Mouse (Mus musculus): ENCODE results near the gene Gabpb2.

Gabpb2 gene

DNA sequence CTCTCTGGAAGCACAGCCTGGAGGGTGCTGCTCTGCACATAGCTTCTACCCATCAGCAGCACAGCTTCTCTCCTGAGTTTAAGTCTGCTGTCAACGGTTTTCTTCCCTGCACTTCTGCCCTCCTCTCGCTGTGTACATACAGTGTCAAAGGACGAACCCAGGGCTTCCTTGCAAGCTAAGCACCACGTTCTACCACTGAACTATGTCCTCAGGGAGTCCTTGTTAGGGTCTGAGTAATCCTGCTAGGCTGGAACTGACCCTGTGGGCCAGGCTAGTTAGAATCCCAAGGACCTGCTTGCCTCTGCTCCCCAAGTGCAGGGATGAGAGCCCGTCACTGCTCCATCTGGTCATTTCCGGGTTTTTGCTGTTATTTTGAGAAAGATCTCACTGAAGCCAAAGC lies 30.8 kb downstream of the Gabpb2 start:
- no peak for DNase-seq

DNA sequence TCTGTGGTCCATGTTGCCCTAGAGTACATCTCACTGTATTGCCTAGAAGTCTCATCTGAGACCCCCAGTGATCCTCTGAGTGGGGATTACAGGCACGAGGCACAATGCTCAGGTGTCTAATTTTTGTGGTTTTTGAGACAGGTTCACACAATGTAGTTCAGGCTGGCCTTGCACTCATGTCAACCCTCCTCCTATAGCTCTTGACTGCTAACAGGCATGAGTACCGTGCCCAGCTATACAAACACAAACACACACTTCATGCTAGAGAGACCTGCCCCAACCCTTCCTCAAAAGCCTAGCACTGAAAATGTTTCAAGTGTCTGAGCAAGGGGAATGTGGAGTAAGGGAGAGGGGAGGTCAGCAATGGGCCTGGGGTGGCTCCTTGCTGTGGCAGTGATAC lies 31.6 kb downstream of the Gabpb2 start:
- DNase-seq, result no peak

DNA sequence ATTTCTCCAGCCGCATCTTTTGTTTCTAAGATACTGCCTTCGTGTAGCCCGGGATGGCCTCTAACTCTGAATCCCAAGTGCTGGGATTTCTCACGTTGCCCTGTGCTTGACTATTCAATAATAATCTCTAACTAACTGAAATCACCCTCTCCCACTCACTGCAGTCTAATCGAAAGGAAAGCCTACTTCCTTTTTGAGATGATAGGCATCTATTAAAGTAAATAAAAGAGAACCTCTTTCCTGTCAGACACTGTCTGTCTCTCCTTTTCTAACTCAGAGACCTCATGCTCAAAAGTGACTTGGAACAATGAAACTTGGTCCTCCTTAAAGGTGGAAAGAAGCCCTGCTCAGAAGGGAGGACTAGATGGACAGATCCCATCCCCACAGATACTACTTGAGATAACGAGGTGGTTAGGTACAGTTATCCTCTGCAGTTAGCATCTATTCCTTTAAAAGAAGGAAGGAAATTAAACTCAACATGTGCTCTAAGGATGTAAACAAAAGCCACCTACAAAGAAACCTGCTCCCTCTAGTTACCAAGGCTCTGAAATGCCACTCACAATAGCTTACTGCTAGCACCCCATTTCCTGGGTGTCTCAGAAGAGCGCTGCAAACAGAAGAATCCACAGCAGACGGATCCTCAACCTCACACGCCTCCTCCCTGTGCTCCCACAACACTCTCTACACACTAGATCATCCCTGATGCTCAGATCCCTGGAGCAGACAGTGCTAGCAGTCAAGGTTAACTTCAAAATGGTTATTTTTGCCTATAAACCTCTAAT lies 32.7 kb downstream of the Gabpb2 start:
- no peak for DNase-seq

DNA sequence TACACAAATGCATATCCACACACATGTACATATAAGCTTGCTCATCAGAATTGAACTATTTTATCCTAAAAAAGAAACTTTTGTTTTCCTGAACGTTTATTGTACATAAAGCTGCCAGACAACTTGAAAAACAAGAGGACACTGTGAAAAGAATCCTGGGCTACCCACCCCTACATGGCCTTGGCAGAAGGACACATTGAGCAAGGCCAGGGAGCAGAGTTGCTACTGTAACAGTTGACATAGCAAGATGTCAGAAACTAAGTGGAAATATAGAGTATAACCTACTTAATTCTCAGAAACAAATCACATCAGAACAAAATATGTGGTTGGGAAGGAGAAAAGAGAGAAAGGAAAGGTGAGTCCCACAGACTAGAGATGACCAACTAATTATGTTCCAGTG lies 35.9 kb downstream of the Gabpb2 start:
- DNase-seq, result no peak

DNA sequence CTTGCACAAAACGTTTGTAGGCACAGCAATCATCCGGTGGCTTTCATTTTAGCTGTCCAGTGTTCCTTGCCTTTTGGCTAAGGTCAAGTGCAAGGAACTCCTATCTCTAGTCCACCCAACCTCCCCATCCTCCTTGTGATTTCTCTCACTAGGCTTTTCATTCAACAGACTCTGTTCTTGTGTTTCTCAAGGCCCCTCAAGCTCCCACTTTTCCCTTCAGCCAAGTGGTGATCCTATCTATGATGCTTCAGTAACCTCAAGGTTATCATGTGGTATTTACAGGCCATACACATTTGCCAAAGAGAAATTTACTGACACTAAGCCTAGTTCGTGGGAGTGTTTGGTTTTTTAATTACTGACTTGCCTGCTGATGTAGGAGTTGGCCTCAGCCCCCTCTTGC lies 37.8 kb downstream of the Gabpb2 start:
- no peak for DNase-seq

DNA sequence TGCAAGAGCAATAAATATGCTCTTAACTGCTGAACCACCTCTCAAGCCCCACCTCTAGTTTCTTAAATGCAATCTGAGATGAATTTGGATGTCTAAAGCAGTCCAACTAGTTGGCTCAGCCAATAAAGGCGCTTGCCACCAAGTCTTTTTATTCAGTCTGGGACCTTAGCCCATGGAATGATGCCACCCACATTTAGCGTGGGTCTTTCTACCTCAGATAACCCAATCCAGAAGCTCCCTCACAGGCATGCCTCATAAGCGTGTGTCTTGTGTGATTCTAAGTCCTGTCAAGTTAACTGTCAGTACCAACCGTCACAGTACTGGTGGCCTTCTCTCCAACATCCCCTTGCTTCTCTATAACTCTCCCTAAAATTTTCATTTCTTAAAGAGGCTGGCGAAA lies 38.8 kb downstream of the Gabpb2 start:
- no peak for DNase-seq

DNA sequence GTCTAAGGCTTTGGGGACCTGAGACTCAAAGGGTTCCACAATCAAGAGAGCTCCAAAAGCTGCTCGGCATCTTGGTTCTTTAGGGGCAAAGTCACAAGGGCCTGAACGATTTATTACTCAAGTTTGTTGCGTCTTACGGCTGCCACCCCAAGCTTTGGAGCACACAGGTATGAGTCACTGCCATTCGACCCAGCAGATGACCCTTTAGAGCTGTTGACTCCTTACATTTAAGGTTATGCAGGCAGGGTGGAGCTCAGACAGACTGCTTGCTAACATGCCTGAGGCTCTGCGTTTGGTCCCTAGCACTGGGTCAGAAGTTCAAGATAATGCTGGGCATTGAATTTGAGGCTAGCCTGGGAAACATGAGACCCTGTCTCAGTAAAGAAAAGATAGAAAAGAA lies 40.1 kb downstream of the Gabpb2 start:
- DNase-seq, result no peak

DNA sequence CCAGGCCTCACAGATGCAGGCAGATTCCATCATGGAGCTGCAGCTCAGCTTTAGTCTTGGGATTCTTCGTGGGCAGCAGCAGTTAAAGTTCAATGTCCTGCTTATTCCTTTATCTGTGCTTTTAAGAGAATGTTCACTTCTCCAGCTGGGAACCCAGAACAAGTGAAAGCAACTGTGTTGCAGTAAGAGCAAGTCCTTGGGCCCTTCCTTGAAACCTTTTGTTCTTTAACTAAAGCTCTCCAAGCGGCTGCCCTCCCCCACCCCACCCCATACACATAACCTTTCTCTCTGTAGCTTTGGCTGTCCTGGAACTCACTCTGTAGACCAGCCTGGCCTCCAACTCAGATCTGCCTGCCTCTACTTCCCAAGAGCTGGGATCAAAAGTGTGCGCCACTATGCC lies 41.2 kb downstream of the Gabpb2 start:
- DNase-seq, result no peak

DNA sequence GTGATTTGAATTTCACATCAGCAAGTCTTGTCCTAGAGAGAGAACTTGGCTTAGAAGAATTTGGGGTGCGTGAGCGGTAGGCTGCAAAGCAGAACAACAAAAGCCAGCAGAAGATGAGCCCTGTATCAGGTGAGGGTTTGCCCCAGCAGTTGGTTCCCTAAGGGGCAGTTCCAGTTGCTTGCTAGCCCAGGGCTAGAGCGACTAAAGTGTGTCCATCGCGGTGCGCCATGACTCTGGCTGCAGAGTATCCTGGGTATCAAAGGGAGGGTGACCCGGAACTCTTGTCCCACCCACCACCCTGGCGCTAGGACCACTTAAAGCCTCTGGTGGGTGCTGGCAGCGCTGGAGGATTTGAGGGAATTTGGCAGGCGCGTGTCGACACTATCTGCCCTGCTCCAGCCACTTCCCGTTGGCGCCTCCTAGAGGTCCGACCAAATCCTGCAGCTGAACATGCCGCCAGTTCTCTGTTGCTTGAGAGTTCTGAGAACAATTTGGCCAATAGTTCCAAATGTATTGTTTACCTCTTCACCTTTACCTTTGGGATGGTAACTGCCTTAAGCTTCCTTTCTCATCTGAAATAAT lies 43.6 kb downstream of the Gabpb2 start:
- peak; percentile 86 for DNase-seq

DNA sequence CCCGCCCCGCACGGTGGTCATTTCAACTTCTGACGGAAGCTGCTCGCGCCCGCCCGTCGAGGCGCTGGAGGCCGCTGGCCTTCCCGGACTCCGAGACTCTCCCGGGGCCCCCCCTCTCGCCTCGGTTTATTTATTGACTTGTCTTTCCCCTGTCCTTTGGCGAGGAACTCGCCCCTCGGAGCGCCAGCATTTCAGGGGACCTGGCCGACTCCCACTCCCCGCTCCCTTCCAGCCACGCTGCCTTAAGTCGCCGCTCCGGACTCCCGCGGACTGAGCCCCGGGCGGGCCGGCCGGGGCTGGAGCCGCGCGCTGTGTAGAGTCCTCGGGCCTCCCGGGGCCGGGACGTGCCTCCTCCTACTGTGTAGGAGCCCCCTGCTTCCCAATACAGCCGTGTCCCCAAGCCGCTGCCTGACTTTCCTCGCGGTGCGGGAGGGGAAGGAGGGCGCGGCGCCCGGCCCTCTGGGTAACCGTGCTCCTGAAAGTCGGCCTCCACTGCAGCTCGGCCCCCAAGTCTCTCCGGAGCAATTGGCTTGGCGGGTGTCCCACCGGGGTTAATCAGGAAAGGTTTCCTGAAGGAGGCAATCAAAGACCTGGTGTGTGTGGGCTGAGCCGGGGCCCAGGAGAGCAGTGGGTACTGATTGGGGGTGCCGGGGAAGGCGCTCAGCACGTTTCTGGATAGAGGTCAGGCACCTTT lies 44.3 kb downstream of the Gabpb2 start:
- no peak for DNase-seq

DNA sequence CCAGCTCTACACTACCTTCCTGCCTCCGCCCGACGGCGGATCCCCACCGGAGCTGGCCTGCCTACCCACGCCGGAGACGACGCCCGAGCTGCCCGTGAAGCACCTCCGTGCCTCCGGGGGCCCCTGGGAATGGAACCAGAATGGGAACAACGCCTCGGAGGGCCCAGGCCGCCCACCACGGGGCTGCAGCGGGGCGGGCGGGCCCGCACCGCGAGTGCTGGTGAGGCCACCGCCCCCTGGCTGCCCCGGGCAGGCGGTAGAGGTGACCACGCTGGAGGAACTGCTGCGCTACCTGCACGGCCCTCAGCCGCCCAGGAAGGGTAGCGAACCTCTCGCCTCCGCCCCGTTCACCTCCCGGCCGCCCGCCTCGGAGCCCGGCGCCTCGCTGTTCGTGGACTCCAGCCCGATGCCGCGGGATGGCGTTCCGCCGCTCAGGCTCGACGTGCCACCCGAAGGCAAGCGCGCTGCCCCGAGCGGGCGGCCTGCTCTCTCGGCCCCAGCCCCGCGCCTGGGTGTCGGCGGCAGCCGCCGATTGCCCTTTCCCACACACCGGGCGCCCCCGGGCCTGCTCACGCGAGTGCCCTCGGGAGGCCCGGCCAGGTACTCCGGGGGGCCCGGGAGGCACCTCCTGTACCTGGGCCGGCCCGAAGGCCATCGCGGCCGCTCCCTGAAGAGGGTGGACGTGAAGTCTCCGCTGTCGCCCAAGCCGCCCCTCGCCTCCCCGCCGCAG lies 45.0 kb downstream of the Gabpb2 start:
- no peak for DNase-seq

DNA sequence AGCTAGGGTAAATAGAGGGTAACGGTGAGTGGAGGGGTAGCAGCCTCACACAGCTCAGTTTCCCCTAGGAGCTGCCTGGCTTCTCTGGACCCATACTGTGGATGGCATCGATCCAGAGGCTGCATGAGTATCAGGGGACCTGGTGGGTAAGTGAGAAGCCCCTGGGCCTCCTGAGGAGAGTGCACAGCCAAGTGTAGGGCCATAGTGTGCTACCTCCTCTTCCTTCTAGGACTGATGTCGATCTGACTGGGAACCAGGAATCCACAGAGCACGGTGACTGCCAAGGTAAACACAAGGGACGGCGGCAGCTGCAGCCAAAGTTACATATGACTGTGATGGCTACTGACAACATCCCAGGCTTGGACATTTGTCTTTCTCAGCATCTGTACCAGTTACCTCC lies 46.6 kb downstream of the Gabpb2 start:
- DNase-seq, result no peak

DNA sequence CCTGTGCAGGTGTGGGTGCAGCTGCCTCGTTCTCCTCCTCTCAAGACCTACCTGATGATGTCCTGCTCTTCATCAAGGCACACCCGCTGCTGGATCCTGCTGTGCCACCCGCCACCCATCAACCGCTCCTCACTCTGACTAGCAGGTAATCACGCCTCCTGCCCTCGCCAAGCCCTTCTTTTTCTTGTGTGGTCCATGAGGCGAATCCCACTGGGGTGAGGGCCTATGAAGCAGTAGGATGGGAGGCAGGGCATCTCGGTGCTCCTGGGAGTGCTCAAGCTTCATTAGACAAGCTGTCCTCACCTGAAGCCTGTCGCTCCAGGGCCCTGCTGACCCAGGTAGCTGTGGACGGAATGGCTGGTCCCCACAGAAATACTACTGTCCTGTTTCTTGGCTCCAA lies 47.7 kb downstream of the Gabpb2 start:
- no peak for DNase-seq

DNA sequence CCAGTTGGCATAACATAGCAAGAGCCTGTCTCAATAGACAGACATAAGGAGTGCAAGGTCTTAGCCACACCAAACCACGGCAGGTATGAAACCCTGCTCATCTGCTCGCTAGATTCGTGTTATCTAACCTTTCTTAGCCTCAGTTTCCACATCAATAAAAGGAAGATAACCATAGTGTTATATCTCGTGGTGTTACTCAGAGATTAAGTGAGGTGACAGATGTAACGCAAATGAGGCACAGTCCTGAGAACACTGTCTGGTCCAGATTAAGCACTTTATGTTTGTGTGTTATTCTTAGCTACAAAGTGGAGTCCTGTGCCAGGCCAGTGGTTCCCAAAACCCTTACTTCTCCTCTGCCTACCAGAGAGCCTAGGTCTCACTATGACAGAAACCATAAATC lies 52.9 kb downstream of the Gabpb2 start:
- no peak for DNase-seq

DNA sequence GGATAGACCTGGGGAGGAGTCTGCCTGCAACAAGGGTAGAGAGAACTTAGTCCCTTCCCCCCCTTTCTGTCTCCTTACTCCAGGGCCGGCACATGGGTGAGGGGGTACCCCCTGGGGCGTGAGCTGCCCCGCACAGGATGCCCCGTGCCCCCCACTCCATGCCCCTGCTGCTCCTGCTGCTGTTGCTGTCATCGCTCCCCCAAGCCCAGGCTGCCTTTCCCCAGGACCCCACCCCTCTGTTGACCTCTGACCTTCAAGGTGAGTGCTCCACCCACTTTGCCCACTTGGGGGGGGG lies 53.5 kb downstream of the Gabpb2 start:
- DNase-seq, result no peak

DNA sequence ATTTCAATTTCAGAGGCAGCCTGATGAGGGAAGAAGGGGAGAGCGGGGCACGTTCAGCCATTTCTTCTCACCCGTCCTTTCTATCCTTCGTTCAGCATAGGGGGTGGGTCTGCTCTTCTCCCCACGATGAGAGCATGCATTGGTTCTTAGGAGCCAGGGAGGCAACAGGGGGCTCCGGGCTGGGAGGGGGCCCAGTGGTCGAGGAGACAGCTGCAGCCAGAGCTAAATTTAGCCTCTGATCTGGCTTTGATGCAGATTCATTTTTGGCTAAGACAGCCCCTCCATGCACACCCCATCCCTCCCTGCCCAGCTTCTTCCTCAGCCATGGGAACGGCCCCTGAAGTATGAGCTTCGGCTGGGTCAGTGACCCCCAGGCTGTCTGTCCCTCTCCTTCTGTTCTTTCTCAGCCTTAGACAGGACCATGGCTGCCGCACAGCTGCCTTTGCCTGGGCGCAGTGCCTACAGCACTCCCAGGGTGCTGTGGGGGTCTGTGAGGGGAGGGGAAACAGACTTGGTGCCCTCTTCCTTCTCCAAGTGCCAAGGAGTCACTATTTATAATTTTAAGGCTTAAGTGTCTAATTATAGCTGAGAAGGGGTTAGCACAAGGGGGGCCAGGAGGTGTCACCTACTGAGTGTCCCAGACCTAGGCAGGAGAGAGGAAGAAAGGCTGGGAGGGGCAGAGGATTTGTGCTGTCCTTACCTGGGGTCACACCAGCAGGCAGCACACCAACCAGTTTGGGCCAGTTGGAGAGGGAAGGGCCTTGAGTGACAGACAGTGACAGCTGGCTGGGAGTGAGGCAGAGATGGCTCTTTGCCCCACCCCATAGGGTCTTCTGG lies 54.1 kb downstream of the Gabpb2 start:
- no peak for DNase-seq

DNA sequence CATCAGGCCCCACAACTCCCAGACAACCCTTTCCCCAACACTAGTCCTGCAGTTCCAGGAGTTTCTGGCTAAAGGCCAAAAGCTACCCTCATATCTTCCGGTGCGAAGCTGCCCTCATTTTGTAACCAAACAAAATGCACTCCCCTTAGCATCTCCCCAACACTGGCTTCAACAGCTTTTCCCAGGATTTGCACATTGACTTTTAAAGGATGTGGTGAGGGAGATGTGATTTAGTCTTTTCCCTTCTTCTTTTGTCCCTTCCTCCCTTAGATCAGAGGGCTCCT lies 55.4 kb downstream of the Gabpb2 start:
- no peak for DNase-seq

DNA sequence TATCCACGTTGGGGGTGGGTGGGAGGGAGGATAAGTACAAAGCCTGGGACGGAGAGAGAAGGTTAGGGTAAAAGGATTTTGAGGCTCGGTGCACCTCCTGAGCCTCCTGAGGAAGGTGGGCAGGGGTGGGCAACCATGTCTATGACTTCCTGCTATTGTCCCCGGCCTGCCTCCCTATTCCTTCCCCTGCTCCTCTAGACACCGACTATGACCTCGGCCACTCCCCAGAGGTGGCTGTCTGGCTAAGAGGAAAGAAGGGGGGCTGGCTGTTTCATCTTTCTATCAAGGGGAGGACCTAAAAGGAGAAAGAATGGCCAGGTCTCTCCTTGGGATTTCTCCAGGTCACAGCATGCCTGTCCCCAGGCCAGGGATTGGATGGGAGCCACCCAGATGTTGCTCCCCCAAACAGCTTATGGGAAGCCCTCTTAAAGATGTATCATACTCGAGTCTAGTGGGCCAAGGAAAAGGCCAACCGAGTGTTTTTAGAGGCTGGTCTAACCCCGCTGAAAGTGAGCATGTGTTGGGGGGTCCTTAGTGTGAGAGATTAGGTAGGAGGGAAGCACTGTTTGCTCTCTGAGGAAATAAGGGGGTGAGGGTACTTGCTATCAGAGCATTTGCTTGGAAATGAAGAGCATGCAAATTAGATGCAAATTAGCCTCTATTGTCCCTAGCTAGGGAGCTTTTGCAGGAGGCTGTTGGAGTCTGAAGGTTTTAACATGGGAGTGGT lies 55.9 kb downstream of the Gabpb2 start:
- peak; percentile 31 for DNase-seq

DNA sequence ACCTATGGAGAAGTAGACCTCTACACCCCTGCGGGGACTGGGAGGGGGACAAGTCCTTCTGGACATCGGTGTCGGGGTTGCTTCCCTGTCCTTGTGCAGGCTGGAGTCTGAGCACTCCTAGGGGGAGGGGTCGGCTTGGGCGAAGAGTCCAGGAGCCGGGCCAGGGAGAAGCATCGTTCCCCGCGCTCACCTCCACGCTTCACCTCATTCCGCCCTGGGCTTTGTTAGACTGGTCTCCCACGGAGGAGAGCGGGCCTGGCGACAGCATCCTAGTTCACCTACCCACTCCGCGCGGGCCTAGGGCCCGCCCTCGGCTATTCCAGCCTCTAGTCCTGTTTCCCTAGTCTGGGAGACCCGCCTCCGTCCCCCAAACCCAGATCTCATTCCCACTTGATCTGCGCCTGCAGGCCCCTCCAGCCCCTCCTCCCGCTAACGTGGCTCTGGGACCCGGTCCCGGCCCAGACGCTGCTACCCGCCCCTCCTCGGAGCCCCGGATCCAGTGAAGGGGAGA lies 56.6 kb downstream of the Gabpb2 start:
- DNase-seq, result peak; percentile 46

DNA sequence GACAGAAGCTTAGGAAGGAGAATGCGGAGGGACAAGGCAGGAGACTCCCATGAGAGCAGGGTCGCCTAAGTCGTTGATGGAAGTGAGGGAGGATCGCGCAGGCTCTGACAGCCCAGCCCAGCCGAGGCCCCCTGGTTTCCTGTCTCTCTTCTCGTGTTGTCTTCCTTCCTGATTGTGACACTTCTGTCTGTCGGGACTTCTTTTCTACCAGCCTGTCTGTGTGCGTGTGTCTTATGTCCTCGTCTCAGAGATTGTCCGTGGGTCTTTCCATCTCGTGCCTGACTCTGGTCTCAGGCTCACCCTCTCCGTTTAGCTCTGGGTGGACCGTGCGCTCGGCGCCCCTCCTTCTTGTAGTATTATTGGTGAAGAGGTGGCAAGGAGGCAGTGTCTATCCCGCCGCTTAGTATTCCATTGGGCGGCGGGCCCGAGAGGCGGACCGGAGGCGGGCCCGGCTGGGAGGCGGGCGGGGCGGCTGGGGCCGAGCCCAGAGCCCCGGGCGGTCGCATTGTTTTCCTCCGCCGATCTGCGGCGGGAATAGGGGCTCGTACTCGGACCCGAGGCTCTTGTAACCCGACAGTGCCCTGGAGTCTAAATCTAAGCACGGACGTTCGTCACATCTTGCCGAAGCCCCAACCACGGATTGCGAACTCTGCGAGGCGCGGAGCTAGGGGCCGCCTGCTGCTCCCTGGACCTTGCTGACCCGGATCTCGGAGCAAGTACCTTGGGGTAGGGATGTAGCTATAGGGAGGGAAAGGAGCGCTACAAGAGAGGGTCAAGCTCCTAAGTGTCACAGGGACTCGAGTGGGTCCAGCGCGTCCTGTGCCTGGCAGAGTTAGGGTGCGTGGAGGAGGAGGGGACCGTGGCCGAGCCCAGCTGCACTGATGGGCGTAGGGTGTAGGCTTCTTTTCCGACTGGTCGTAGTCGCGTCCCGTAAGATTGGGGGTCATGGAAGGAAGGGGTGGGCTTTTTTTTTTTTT lies 57.4 kb downstream of the Gabpb2 start, which contains the start of gene Sema6c:
TSS of gene Sema6c (plus strand) at position 471 of the 977 bp plus-strand sequence.
- DNase-seq, result peak; percentile 87

DNA sequence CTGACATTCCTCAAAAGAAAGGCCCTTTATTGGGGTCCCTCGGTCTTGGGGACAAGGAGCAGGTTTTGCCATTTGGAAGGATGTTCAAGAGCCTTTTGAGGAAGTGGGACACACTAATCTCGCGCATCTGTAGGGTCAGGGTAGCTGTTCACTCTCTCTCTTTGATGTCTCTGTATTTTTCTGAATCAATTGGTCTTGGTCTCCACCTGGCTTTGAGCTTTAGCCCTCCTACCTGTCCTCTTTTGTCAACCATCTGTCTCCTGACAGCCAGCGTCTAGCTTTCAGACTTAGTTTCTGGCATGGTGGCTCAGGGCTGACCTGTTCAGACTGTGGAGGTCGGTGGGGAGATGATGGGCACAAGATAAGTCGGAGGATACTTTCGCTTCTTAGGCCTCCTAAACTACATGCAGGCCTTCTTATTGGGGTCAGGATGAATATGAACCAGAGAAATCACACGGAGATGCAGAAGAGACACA lies 58.2 kb downstream of the Gabpb2 start:
- DNase-seq, result peak; percentile 30
